Mouse (Mus musculus): ENCODE measurements around the gene Lrrc75b. TPM values are rescaled to one million over a fixed set of nuclear protein-coding genes. Genes with fewer than 3 reads are reported as not detected.

Lrrc75b gene
- polyA plus RNA-seq (2014; fragmentation: Nextera tagmentation; extraction: Ambion mirVana): 2.2 TPM in 2 replicates

DNA sequence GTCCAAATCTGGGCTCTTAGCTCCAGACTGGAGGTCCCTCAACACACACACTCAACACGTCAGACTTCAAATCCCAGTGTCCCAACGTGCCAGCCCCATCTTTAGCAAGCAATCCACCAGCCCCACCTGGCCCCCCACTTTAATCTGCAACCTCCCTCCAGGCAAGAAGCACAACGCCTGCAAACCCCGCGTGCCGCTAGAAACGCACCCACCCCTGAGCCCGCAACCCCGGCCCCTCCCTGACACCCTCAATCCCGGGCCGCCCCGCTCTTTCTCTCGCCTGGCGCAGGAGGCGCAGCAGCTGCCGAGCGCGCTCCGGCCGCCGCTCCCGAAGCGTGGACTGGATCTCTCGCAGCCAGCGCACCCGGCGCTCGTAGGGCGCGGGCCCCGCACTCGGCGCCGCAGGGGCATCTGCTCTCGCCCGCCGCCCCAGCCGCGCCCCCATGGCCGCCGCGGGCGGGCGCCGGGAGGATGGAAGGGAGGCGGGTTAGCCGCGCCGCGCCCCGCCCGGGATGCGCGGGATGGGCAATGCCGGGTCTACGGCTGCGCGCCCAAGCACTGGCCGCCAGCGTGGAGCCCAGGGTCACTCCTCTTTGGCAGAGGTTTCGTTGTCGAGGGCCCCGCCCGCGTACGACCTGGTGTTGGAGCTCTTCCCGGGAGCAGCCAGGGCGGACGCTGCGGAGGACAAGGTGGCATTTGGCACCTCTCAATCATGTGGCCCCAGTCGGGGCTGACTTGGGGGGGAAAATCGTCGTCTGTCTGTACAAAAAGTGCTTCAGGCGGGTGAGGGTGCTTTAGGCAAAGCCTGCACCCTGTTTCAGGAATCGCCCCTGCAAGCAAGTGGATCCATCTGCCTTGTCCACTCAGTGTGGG, at the start of gene Lrrc75b:
Lrrc75b (minus strand) TSS at position 655 of the 873 bp plus-strand sequence.
- H3K9ac ChIP-seq (replicated peaks; ENCODE audit: low read depth, low read length): peak within 1 kb of the TSS; percentile 45
- H3K9me3 ChIP-seq (ENCODE audit: control insufficient read depth, low read depth, low read length): no peaks in the 10 kb centered on the region
- H3K27ac ChIP-seq (ENCODE audit: low read length): no peak within 1 kb of the TSS
- WGBS: 1% methylated on average over 74 of the region's 75 CpGs
- H3K4me2 ChIP-seq (replicated peaks; ENCODE audit: low read depth, low read length): peak within 1 kb of the TSS; percentile 97
- peak; percentile 24; the same call in 1 of the 2 replicates for ATAC-seq (ENCODE audit: insufficient number of reproducible peaks, insufficient read depth, low FRiP score, low read depth)
- H3K4me1 ChIP-seq (ENCODE audit: control insufficient read depth, insufficient read depth, low read length): peaks cover 6% of the 10 kb centered on the region; the same call in 1 of the 2 replicates
- H3K4me3 ChIP-seq (ENCODE audit: low read depth, low read length): peak within 1 kb of the TSS; percentile 49
- peaks cover 17% of the 10 kb centered on the region; the same call in 1 of the 2 replicates for H3K27me3 ChIP-seq (ENCODE audit: control insufficient read depth, insufficient read depth, low read length)
- no peaks in the 10 kb centered on the region for H3K36me3 ChIP-seq (ENCODE audit: control insufficient read depth, insufficient read depth, low read length)

GRCm38 (mm10) chr10:75608975-75609374, 48.8 kb upstream of the Lrrc75b start:
- Histone ChIP-seq H3K9me3 (ENCODE audit: control insufficient read depth, low read depth, low read length) (no peaks in the 10 kb centered on the region), H3K4me2 (replicated peaks; ENCODE audit: low read depth, low read length) (no peak overlapping the region), H3K4me3 (ENCODE audit: low read depth, low read length) (no peak overlapping the region), H3K4me1 (ENCODE audit: control insufficient read depth, insufficient read depth, low read length) (no peaks in the 10 kb centered on the region), H3K9ac (replicated peaks; ENCODE audit: low read depth, low read length) (no peak overlapping the region), H3K36me3 (ENCODE audit: control insufficient read depth, insufficient read depth, low read length) (no peaks in the 10 kb centered on the region), H3K27me3 (ENCODE audit: control insufficient read depth, insufficient read depth, low read length) (no peaks in the 10 kb centered on the region), H3K27ac (ENCODE audit: low read length) (no peak overlapping the region)
- no peak for ATAC-seq (ENCODE audit: insufficient number of reproducible peaks, insufficient read depth, low FRiP score, low read depth)
- 87% methylated on average over 11 of the region's 11 CpGs for WGBS

DNA sequence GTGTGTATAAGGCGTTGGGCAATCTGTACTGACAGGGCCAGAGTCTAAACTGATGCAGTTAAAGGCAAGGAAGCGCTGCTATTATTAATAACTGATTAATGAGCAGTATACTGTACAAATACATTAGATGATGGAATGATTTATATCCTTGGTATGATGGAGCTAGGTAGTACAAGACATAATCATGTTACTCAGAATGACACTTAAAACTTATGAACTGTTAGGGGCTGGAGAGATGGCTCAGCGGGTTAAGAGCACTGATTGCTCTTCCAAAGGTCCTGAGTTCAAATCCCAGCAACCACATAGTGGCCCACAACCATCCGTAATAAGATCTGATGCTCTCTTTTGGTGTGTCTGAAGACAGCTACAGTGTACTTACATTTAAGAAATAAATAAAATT, 47.1 kb upstream of the Lrrc75b start:
- H3K27ac ChIP-seq (ENCODE audit: low read length): no peak overlapping the region
- no peak overlapping the region for H3K4me3 ChIP-seq (ENCODE audit: low read depth, low read length)
- no peak for ATAC-seq (ENCODE audit: insufficient number of reproducible peaks, insufficient read depth, low FRiP score, low read depth)
- H3K36me3 ChIP-seq (ENCODE audit: control insufficient read depth, insufficient read depth, low read length): no peaks in the 10 kb centered on the region
- WGBS: 83% methylated on average over 4 of the region's 4 CpGs
- H3K9me3 ChIP-seq (ENCODE audit: control insufficient read depth, low read depth, low read length): no peaks in the 10 kb centered on the region
- no peak overlapping the region for H3K9ac ChIP-seq (replicated peaks; ENCODE audit: low read depth, low read length)
- H3K27me3 ChIP-seq (ENCODE audit: control insufficient read depth, insufficient read depth, low read length): no peaks in the 10 kb centered on the region
- no peak overlapping the region for H3K4me2 ChIP-seq (replicated peaks; ENCODE audit: low read depth, low read length)
- no peaks in the 10 kb centered on the region for H3K4me1 ChIP-seq (ENCODE audit: control insufficient read depth, insufficient read depth, low read length)

DNA sequence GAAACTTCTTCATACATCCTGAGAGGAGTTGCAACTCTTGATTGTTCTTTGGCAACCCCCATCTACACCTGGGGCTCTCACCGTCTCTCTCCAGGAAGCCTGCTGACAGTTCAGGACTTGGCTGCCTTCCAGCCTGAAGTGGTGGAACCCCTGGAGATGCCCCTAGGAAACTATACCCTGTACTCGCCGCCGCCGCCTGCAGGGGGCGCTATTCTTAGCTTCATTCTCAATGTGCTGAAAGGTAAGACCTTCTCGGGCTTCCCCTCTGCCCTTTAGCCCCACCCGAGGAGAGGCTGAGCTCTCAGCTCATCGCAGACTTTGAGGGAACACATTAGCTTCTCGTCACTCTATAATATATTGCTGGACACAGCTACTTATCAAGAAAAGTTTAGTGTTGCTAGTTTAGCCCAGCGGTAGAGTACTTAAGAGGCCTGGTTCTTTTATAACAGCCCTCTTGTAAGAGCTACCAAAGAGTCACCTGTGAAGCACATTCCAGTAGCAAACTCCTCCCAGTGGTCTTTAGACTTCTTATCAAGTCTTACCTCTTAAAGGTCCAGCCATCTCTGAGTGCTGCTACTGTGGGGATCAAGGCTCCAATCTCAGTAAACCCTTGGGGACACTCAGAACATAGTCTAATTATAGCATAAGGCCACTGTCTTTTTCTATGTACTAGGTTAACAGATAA, 45.2 kb upstream of the Lrrc75b start:
- Histone ChIP-seq H3K4me3 (ENCODE audit: low read depth, low read length) (no peak overlapping the region), H3K4me2 (replicated peaks; ENCODE audit: low read depth, low read length) (no peak overlapping the region), H3K4me1 (ENCODE audit: control insufficient read depth, insufficient read depth, low read length) (no peaks in the 10 kb centered on the region), H3K27ac (ENCODE audit: low read length) (no peak overlapping the region), H3K9ac (replicated peaks; ENCODE audit: low read depth, low read length) (no peak overlapping the region), H3K36me3 (ENCODE audit: control insufficient read depth, insufficient read depth, low read length) (no peaks in the 10 kb centered on the region), H3K9me3 (ENCODE audit: control insufficient read depth, low read depth, low read length) (no peaks in the 10 kb centered on the region), H3K27me3 (ENCODE audit: control insufficient read depth, insufficient read depth, low read length) (no peaks in the 10 kb centered on the region)
- WGBS: 34% methylated on average over 11 of the region's 11 CpGs
- ATAC-seq (ENCODE audit: insufficient number of reproducible peaks, insufficient read depth, low FRiP score, low read depth): no peak

- no peak overlapping the region for H3K9ac ChIP-seq (replicated peaks; ENCODE audit: low read depth, low read length)
- no peak for ATAC-seq (ENCODE audit: insufficient number of reproducible peaks, insufficient read depth, low FRiP score, low read depth)
- H3K4me2 ChIP-seq (replicated peaks; ENCODE audit: low read depth, low read length): no peak overlapping the region
- H3K27ac ChIP-seq (ENCODE audit: low read length): no peak overlapping the region
- no peak overlapping the region for H3K4me3 ChIP-seq (ENCODE audit: low read depth, low read length)
- no peaks in the 10 kb centered on the region for H3K36me3 ChIP-seq (ENCODE audit: control insufficient read depth, insufficient read depth, low read length)
- H3K4me1 ChIP-seq (ENCODE audit: control insufficient read depth, insufficient read depth, low read length): no peaks in the 10 kb centered on the region
- H3K9me3 ChIP-seq (ENCODE audit: control insufficient read depth, low read depth, low read length): 0 out of 2 replicates have a peak, but pooled peaks cover 5% of the 10 kb centered on the region
- no peaks in the 10 kb centered on the region for H3K27me3 ChIP-seq (ENCODE audit: control insufficient read depth, insufficient read depth, low read length)
- WGBS: 79% methylated on average over 7 of the region's 7 CpGs
Observed at GRCm38 (mm10) chr10:75600189-75600730, 40.1 kb upstream of the Lrrc75b start.

DNA sequence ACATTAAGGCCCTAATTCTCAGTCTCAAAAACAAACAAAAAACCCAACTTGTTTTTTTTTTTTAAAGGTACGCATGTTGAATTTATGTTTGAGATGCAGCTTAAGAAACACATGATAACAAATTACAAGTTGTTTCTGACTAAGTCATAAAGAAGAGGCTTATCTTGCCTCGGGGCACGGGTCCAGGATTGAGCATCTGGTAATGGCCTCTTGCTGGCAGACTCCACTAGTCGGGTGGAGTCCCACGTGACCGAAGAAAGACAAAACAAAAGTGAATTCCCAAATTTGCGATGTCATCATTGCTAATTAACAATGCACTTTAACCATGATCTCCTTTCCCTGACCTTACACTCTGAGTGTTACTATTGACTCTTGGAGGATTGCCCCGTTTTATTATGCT, 35.9 kb upstream of the Lrrc75b start:
- H3K9ac ChIP-seq (replicated peaks; ENCODE audit: low read depth, low read length): no peak overlapping the region
- peaks cover 8% of the 10 kb centered on the region; the same call in 1 of the 2 replicates for H3K4me1 ChIP-seq (ENCODE audit: control insufficient read depth, insufficient read depth, low read length)
- no peaks in the 10 kb centered on the region for H3K36me3 ChIP-seq (ENCODE audit: control insufficient read depth, insufficient read depth, low read length)
- 79% methylated on average over 8 of the region's 8 CpGs for WGBS
- no peak overlapping the region for H3K4me2 ChIP-seq (replicated peaks; ENCODE audit: low read depth, low read length)
- 0 out of 2 replicates have a peak, but pooled peaks cover 5% of the 10 kb centered on the region for H3K9me3 ChIP-seq (ENCODE audit: control insufficient read depth, low read depth, low read length)
- no peak overlapping the region for H3K4me3 ChIP-seq (ENCODE audit: low read depth, low read length)
- no peak overlapping the region for H3K27ac ChIP-seq (ENCODE audit: low read length)
- ATAC-seq (ENCODE audit: insufficient number of reproducible peaks, insufficient read depth, low FRiP score, low read depth): no peak
- no peaks in the 10 kb centered on the region for H3K27me3 ChIP-seq (ENCODE audit: control insufficient read depth, insufficient read depth, low read length)

DNA sequence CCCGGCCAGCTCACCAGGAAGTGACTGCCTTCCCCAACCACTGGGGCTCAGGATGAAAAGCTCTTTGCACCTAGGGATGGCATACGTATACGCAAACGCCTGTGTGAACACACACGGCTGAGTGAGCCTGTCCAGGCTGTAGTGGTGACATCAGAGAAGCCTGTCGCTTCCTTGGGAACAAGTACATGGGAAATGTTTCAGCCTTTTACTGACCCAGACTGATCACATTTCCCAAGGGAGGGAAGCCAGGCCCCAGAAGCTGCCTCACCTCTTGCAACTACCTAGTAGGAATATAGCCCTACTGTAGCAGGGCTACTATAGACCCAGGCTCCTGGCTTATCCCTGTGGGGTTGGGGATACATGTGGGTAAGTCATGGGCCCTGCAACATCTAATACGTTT, 32.5 kb upstream of the Lrrc75b start:
- WGBS: 71% methylated on average over 7 of the region's 7 CpGs
- H3K27ac ChIP-seq (ENCODE audit: low read length): no peak overlapping the region
- H3K4me2 ChIP-seq (replicated peaks; ENCODE audit: low read depth, low read length): no peak overlapping the region
- no peaks in the 10 kb centered on the region for H3K36me3 ChIP-seq (ENCODE audit: control insufficient read depth, insufficient read depth, low read length)
- peaks cover 20% of the 10 kb centered on the region for H3K4me1 ChIP-seq (ENCODE audit: control insufficient read depth, insufficient read depth, low read length)
- no peak overlapping the region for H3K9ac ChIP-seq (replicated peaks; ENCODE audit: low read depth, low read length)
- H3K9me3 ChIP-seq (ENCODE audit: control insufficient read depth, low read depth, low read length): 0 out of 2 replicates have a peak, but pooled peaks cover 5% of the 10 kb centered on the region
- no peaks in the 10 kb centered on the region for H3K27me3 ChIP-seq (ENCODE audit: control insufficient read depth, insufficient read depth, low read length)
- ATAC-seq (ENCODE audit: insufficient number of reproducible peaks, insufficient read depth, low FRiP score, low read depth): no peak
- no peak overlapping the region for H3K4me3 ChIP-seq (ENCODE audit: low read depth, low read length)

GRCm38 (mm10) chr10:75591211-75591894, 31.2 kb upstream of the Lrrc75b start:
- H3K4me2 ChIP-seq (replicated peaks; ENCODE audit: low read depth, low read length): no peak overlapping the region
- ATAC-seq (ENCODE audit: insufficient number of reproducible peaks, insufficient read depth, low FRiP score, low read depth): no peak
- WGBS: 74% methylated on average over 12 of the region's 12 CpGs
- no peaks in the 10 kb centered on the region for H3K36me3 ChIP-seq (ENCODE audit: control insufficient read depth, insufficient read depth, low read length)
- H3K9ac ChIP-seq (replicated peaks; ENCODE audit: low read depth, low read length): no peak overlapping the region
- H3K4me1 ChIP-seq (ENCODE audit: control insufficient read depth, insufficient read depth, low read length): peaks cover 20% of the 10 kb centered on the region
- no peaks in the 10 kb centered on the region for H3K9me3 ChIP-seq (ENCODE audit: control insufficient read depth, low read depth, low read length)
- no peak overlapping the region for H3K4me3 ChIP-seq (ENCODE audit: low read depth, low read length)
- H3K27me3 ChIP-seq (ENCODE audit: control insufficient read depth, insufficient read depth, low read length): no peaks in the 10 kb centered on the region
- peak overlapping the region; percentile 39; the same call in 1 of the 2 replicates for H3K27ac ChIP-seq (ENCODE audit: low read length)

Data from stomach, embryonic 14.5 days (tissue).